Mouse (Mus musculus): ENCODE measurements around the gene Rinl. TPM values are rescaled to one million over a fixed set of nuclear protein-coding genes. Genes with fewer than 3 reads are reported as not detected.

The Rinl gene
- polyA plus RNA-seq (2014; fragmentation: Nextera tagmentation; extraction: Ambion mirVana), result 2.1 and 3.7 TPM in 2 replicates

- no peak within 1 kb of the TSS for H3K4me2 ChIP-seq (ENCODE audit: low read length)
- no peak within 1 kb of the TSS for H3K27ac ChIP-seq (replicated peaks in 1 of 2; ENCODE audit: control insufficient read depth in 1 of 2, insufficient read depth in 1 of 2, low read depth in 2 of 2, low read length in 2 of 2)
- no peaks in the 10 kb centered on the region for H3K4me1 ChIP-seq (ENCODE audit: control insufficient read depth in 2 of 2, insufficient read depth in 2 of 2, low read length in 2 of 2)
- H3K9me3 ChIP-seq (ENCODE audit: control insufficient read depth, low read length), result no peaks in the 10 kb centered on the region
- no peak within 1 kb of the TSS for H3K9ac ChIP-seq (ENCODE audit: low read length)
- no peak for ATAC-seq (ENCODE audit: insufficient number of reproducible peaks, insufficient read depth, low FRiP score, low read depth)
- WGBS, result 65% methylated on average over 5 of the region's 5 CpGs
- no peaks in the 10 kb centered on the region for H3K27me3 ChIP-seq (ENCODE audit: control insufficient read depth, insufficient read depth, low read length)
- peaks cover 22% of the 10 kb centered on the region for H3K36me3 ChIP-seq (ENCODE audit: control insufficient read depth, insufficient read depth, low read length)
- no peak within 1 kb of the TSS for H3K4me3 ChIP-seq (ENCODE audit: control insufficient read depth in 1 of 2, insufficient read depth in 1 of 2, low read depth in 1 of 2, low read length in 2 of 2)
Measured at GRCm38 (mm10) chr7:28788307-28789195, at the start of gene Rinl. Rinl (plus strand) TSS chr7:28788969.

DNA sequence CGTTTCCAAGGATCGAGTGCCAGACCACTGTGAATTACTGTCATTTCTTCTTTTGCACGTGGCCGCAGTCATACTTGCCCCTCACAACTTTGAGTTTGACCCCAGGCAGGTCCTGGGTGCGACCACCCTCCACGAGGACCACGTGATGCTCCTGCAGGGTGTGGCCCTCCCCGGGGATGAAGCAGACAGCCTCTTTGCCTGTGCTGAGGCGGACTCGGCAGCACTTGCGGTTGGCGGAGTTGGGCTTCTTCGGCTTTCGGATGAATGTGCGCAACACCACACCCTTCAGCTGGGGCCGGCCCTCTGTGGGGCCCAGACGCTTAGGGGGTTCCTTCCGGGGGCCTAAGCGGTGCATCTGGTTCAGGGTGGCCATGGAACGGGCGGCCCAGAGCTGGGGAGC lies 48.9 kb upstream of the Rinl start:
- Histone ChIP-seq H3K36me3 (ENCODE audit: control insufficient read depth, insufficient read depth, low read length) (peaks cover 56% of the 10 kb centered on the region), H3K9ac (ENCODE audit: low read length) (no peak overlapping the region), H3K9me3 (ENCODE audit: control insufficient read depth, low read length) (no peaks in the 10 kb centered on the region), H3K27ac (replicated peaks in 1 of 2; ENCODE audit: control insufficient read depth in 1 of 2, insufficient read depth in 1 of 2, low read depth in 2 of 2, low read length in 2 of 2) (no peak overlapping the region), H3K4me1 (ENCODE audit: control insufficient read depth in 2 of 2, insufficient read depth in 2 of 2, low read length in 2 of 2) (peaks cover 5 to 14% of the 10 kb centered on the region in 2 experiments), H3K27me3 (ENCODE audit: control insufficient read depth, insufficient read depth, low read length) (no peaks in the 10 kb centered on the region), H3K4me3 (ENCODE audit: control insufficient read depth in 1 of 2, insufficient read depth in 1 of 2, low read depth in 1 of 2, low read length in 2 of 2) (no peak overlapping the region), H3K4me2 (ENCODE audit: low read length) (no peak overlapping the region)
- ATAC-seq (ENCODE audit: insufficient number of reproducible peaks, insufficient read depth, low FRiP score, low read depth), result no peak
- WGBS, result 93% methylated on average over 21 of the region's 21 CpGs

DNA sequence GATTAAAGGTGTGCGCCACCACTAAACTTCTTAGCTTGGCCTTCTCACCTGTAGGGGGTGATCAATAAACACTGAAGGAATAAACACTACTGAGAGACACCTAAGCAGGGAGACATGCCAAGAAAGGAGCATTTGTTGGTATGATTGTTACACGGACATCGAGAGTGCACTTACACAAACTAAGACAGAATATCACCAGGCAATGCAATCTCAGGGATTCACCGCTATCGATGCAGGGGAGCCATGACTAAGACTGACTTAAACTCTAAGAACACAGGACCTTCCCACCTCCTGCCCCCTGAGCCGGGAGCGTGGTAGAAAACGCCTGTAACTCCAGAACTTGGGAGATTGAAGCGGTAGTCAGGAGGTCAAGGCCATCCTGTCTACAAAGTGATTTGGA lies 47.8 kb upstream of the Rinl start:
- Histone ChIP-seq H3K36me3 (ENCODE audit: control insufficient read depth, insufficient read depth, low read length) (peaks cover 56% of the 10 kb centered on the region), H3K9ac (ENCODE audit: low read length) (peak overlapping the region; percentile 88), H3K4me1 (ENCODE audit: control insufficient read depth in 2 of 2, insufficient read depth in 2 of 2, low read length in 2 of 2) (peaks cover 5 to 14% of the 10 kb centered on the region in 2 experiments), H3K4me3 (ENCODE audit: control insufficient read depth in 1 of 2, insufficient read depth in 1 of 2, low read depth in 1 of 2, low read length in 2 of 2) (peak overlapping the region; percentile 76 to 96), H3K4me2 (ENCODE audit: low read length) (peak overlapping the region; percentile 95), H3K27me3 (ENCODE audit: control insufficient read depth, insufficient read depth, low read length) (no peaks in the 10 kb centered on the region), H3K27ac (replicated peaks in 1 of 2; ENCODE audit: control insufficient read depth in 1 of 2, insufficient read depth in 1 of 2, low read depth in 2 of 2, low read length in 2 of 2) (peak overlapping the region; percentile 66 to 73), H3K9me3 (ENCODE audit: control insufficient read depth, low read length) (no peaks in the 10 kb centered on the region)
- 28% methylated on average over 9 of the region's 9 CpGs for WGBS
- ATAC-seq (ENCODE audit: insufficient number of reproducible peaks, insufficient read depth, low FRiP score, low read depth), result no peak

DNA sequence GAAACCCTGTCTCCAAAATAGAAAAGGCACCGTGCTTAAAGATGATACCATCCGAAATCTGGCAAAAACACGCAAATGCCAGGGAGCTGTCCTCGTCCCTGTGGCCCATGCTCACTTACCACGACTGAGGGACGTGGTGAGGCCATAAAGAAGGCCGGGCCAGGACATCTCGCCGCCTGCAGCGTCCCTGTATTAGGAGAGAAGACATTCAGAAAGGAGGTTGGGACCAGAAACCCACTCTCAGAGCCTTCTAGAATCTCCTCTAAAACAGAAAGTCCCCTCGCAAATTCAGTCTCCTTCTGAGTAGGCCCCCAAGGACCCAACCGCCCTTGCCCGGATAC lies 47.4 kb upstream of the Rinl start:
- H3K4me3 ChIP-seq (ENCODE audit: control insufficient read depth in 1 of 2, insufficient read depth in 1 of 2, low read depth in 1 of 2, low read length in 2 of 2), result peak overlapping the region; percentile 76 to 96
- H3K9ac ChIP-seq (ENCODE audit: low read length), result peak overlapping the region; percentile 88
- H3K4me1 ChIP-seq (ENCODE audit: control insufficient read depth in 2 of 2, insufficient read depth in 2 of 2, low read length in 2 of 2), result peaks cover 5 to 14% of the 10 kb centered on the region in 2 experiments
- 3% methylated on average over 13 of the region's 13 CpGs for WGBS
- peak overlapping the region; percentile 95 for H3K4me2 ChIP-seq (ENCODE audit: low read length)
- H3K9me3 ChIP-seq (ENCODE audit: control insufficient read depth, low read length), result no peaks in the 10 kb centered on the region
- ATAC-seq (ENCODE audit: insufficient number of reproducible peaks, insufficient read depth, low FRiP score, low read depth), result 0 out of 2 replicates have a peak, but pooled peaks have one; percentile 2
- H3K27ac ChIP-seq (replicated peaks in 1 of 2; ENCODE audit: control insufficient read depth in 1 of 2, insufficient read depth in 1 of 2, low read depth in 2 of 2, low read length in 2 of 2), result peak overlapping the region; percentile 66 to 73
- no peaks in the 10 kb centered on the region for H3K27me3 ChIP-seq (ENCODE audit: control insufficient read depth, insufficient read depth, low read length)
- peaks cover 56% of the 10 kb centered on the region for H3K36me3 ChIP-seq (ENCODE audit: control insufficient read depth, insufficient read depth, low read length)

DNA sequence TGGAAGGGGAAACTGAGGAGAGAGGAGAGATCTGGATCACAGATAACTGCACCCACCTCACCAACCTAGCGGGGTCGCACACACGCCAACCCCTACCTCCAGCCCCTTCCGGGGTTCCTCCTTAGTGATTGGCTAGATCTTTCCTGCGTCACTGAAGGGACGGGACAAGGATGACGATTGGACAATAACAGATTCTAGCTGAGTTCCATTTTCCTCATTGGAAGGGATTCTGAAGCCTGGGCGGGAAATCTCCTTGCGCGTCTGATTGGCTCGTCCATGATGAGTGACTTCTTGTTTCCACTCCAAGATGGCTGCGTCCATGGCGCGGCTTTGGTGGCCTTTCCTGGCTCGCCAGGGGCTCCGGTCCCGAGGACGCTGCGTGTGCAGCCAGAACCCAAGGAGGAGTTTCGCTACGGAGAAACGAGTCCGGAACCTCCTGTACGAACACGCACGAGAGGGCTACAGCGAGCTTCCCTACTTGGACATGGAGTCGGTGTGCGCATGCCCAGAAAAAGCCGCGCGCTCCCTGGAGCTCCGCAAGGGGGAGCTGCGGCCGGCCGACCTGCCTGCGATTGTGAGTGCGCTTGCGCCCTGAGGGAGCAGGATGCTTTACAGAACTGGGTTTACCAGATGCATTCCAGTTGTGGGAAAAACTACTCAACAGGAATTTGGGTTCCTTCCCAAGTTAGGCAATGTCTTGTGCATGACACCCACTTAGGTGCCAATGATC lies 46.9 kb upstream of the Rinl start, which contains the start of the genes Mrps12 and Sars2:
Gene Mrps12 (minus strand): TSS at position 112 of the 730 bp plus-strand sequence.
Gene Sars2 (plus strand): TSS at position 284 of the 730 bp plus-strand sequence.
- peak; percentile 98 for ATAC-seq (ENCODE audit: insufficient number of reproducible peaks, insufficient read depth, low FRiP score, low read depth)
- 0% methylated on average over 39 of the region's 39 CpGs for WGBS
- H3K27me3 ChIP-seq (ENCODE audit: control insufficient read depth, insufficient read depth, low read length), result no peaks in the 10 kb centered on the region
- peaks cover 5 to 14% of the 10 kb centered on the region in 2 experiments for H3K4me1 ChIP-seq (ENCODE audit: control insufficient read depth in 2 of 2, insufficient read depth in 2 of 2, low read length in 2 of 2)
- H3K4me2 ChIP-seq (ENCODE audit: low read length), result peak within 1 kb of the TSS; percentile 95
- H3K9me3 ChIP-seq (ENCODE audit: control insufficient read depth, low read length), result no peaks in the 10 kb centered on the region
- peak within 1 kb of the TSS; percentile 78 to 91 for H3K27ac ChIP-seq (replicated peaks in 1 of 2; ENCODE audit: control insufficient read depth in 1 of 2, insufficient read depth in 1 of 2, low read depth in 2 of 2, low read length in 2 of 2)
- peak within 1 kb of the TSS; percentile 76 to 96 for H3K4me3 ChIP-seq (ENCODE audit: control insufficient read depth in 1 of 2, insufficient read depth in 1 of 2, low read depth in 1 of 2, low read length in 2 of 2)
- H3K9ac ChIP-seq (ENCODE audit: low read length), result peak within 1 kb of the TSS; percentile 88
- peaks cover 56% of the 10 kb centered on the region for H3K36me3 ChIP-seq (ENCODE audit: control insufficient read depth, insufficient read depth, low read length)

DNA sequence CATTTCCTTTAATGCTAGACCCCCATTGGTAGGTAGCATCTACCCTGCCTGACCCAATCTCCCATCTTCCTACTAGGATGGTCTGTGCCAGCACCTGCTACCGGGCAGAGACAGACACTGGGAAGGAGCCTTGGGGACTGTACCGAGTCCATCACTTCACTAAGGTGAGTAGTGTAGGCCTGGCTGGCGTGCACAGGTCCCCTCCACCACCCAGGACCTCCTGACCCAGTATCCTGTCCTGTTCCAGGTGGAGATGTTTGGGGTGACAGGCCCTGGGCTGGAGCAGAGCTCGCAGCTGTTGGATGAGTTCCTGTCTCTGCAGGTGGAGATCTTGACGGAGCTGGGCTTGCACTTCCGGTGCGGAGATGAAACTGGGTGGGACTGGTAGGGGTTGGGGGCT lies 38.8 kb upstream of the Rinl start:
- 93% methylated on average over 7 of the region's 7 CpGs for WGBS
- no peaks in the 10 kb centered on the region for H3K27me3 ChIP-seq (ENCODE audit: control insufficient read depth, insufficient read depth, low read length)
- H3K27ac ChIP-seq (replicated peaks in 1 of 2; ENCODE audit: control insufficient read depth in 1 of 2, insufficient read depth in 1 of 2, low read depth in 2 of 2, low read length in 2 of 2), result no peak overlapping the region
- H3K9me3 ChIP-seq (ENCODE audit: control insufficient read depth, low read length), result no peaks in the 10 kb centered on the region
- peaks cover 58% of the 10 kb centered on the region for H3K36me3 ChIP-seq (ENCODE audit: control insufficient read depth, insufficient read depth, low read length)
- H3K9ac ChIP-seq (ENCODE audit: low read length), result no peak overlapping the region
- H3K4me2 ChIP-seq (ENCODE audit: low read length), result no peak overlapping the region
- H3K4me1 ChIP-seq (ENCODE audit: control insufficient read depth in 2 of 2, insufficient read depth in 2 of 2, low read length in 2 of 2), result no peaks in the 10 kb centered on the region
- ATAC-seq (ENCODE audit: insufficient number of reproducible peaks, insufficient read depth, low FRiP score, low read depth), result no peak
- no peak overlapping the region for H3K4me3 ChIP-seq (ENCODE audit: control insufficient read depth in 1 of 2, insufficient read depth in 1 of 2, low read depth in 1 of 2, low read length in 2 of 2)

DNA sequence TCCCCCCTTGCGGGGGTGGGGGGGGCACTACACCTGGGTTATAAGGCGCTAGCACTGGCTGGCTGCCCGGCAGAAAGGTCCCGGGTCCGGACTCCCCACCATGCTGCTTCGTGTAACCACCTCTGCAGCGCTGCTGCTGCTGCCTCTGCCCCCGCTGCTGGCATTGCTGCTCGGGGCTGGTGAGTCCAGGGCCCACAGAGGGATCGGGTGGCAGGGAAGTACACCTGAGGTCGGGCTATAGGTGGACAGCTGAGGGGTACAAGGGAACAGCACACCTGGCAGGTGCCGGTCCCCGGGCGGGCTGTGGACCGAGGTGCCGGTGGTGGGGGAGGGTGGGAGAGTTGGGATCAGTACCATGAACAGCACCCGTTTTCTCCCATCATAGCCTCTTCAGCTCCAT lies 32.7 kb upstream of the Rinl start, which contains the start of gene Ccer2:
Gene Ccer2 (plus strand): TSS at position 96 of the 400 bp plus-strand sequence.
- no peaks in the 10 kb centered on the region for H3K4me1 ChIP-seq (ENCODE audit: control insufficient read depth in 2 of 2, insufficient read depth in 2 of 2, low read length in 2 of 2)
- H3K27me3 ChIP-seq (ENCODE audit: control insufficient read depth, insufficient read depth, low read length), result peaks cover 22% of the 10 kb centered on the region
- H3K9me3 ChIP-seq (ENCODE audit: control insufficient read depth, low read length), result no peaks in the 10 kb centered on the region
- H3K4me3 ChIP-seq (ENCODE audit: control insufficient read depth in 1 of 2, insufficient read depth in 1 of 2, low read depth in 1 of 2, low read length in 2 of 2), result no peak within 1 kb of the TSS
- H3K27ac ChIP-seq (replicated peaks in 1 of 2; ENCODE audit: control insufficient read depth in 1 of 2, insufficient read depth in 1 of 2, low read depth in 2 of 2, low read length in 2 of 2), result no peak within 1 kb of the TSS
- 3% methylated on average over 16 of the region's 17 CpGs for WGBS
- no peak within 1 kb of the TSS for H3K9ac ChIP-seq (ENCODE audit: low read length)
- peaks cover 39% of the 10 kb centered on the region for H3K36me3 ChIP-seq (ENCODE audit: control insufficient read depth, insufficient read depth, low read length)
- no peak for ATAC-seq (ENCODE audit: insufficient number of reproducible peaks, insufficient read depth, low FRiP score, low read depth)
- H3K4me2 ChIP-seq (ENCODE audit: low read length), result no peak within 1 kb of the TSS
